Mouse (Mus musculus): ENCODE data around the gene Faap100. TPM values are rescaled to one million over a fixed set of nuclear protein-coding genes. Genes with fewer than 3 reads are reported as not detected.

The Faap100 gene
- total and polyA plus RNA-seq, 2 experiments: 3.2 to 14.9 TPM

- DNase-seq (ENCODE audit: extremely low read depth, low read depth, low spot score): no peak
- Histone ChIP-seq H3K79me2 (ENCODE audit: control insufficient read depth, insufficient read depth, low read length) (peaks cover 5% of the 10 kb centered on the region), H3K9ac (ENCODE audit: low read depth, low read length) (no peak overlapping the region), H3K36me3 (ENCODE audit: control insufficient read depth, insufficient read depth, low read length) (peaks cover 6% of the 10 kb centered on the region), H3K27ac (replicated peaks; ENCODE audit: insufficient read depth, low read depth, low read length) (0 out of 2 replicates have a peak overlapping the region, but pooled peaks have one; percentile 35), H3K4me3 (ENCODE audit: insufficient read depth, low read depth, low read length) (no peak overlapping the region), H3K27me3 (ENCODE audit: control insufficient read depth, insufficient read depth, low read length) (no peaks in the 10 kb centered on the region), H3K4me1 (ENCODE audit: control insufficient read depth, insufficient read depth, low read length) (peaks cover 18% of the 10 kb centered on the region)
- 45% methylated on average over 5 of the region's 5 CpGs for WGBS
- TF ChIP-seq CTCF (IDR thresholded peaks at IDR 0.05; ENCODE audit: low read depth, low read length) (no peak), POLR2A (IDR thresholded peaks at IDR 0.05; ENCODE audit: extremely low read depth, insufficient read depth, low read length) (no peak)
Observed at GRCm38 (mm10) chr11:120343519-120344309, 34.9 kb downstream of the Faap100 start.

GRCm38 (mm10) chr11:120342656-120343160, 35.9 kb downstream of the Faap100 start:
- no peaks in the 10 kb centered on the region for H3K79me2 ChIP-seq (ENCODE audit: control insufficient read depth, insufficient read depth, low read length)
- no peaks in the 10 kb centered on the region for H3K27me3 ChIP-seq (ENCODE audit: control insufficient read depth, insufficient read depth, low read length)
- no peak overlapping the region for H3K4me3 ChIP-seq (ENCODE audit: insufficient read depth, low read depth, low read length)
- H3K36me3 ChIP-seq (ENCODE audit: control insufficient read depth, insufficient read depth, low read length): peaks cover 6% of the 10 kb centered on the region
- no peak overlapping the region for H3K27ac ChIP-seq (replicated peaks; ENCODE audit: insufficient read depth, low read depth, low read length)
- no peak overlapping the region for H3K9ac ChIP-seq (ENCODE audit: low read depth, low read length)
- H3K4me1 ChIP-seq (ENCODE audit: control insufficient read depth, insufficient read depth, low read length): peaks cover 18% of the 10 kb centered on the region
- TF ChIP-seq POLR2A (IDR thresholded peaks at IDR 0.05; ENCODE audit: extremely low read depth, insufficient read depth, low read length): no peak
- TF ChIP-seq CTCF (IDR thresholded peaks at IDR 0.05; ENCODE audit: low read depth, low read length): no peak
- 96% methylated on average over 5 of the region's 5 CpGs for WGBS
- DNase-seq (ENCODE audit: extremely low read depth, low read depth, low spot score): no peak

GRCm38 (mm10) chr11:120341661-120342060, 36.9 kb downstream of the Faap100 start:
- Histone ChIP-seq H3K79me2 (ENCODE audit: control insufficient read depth, insufficient read depth, low read length) (no peaks in the 10 kb centered on the region), H3K4me3 (ENCODE audit: insufficient read depth, low read depth, low read length) (no peak overlapping the region), H3K36me3 (ENCODE audit: control insufficient read depth, insufficient read depth, low read length) (peaks cover 5% of the 10 kb centered on the region), H3K9ac (ENCODE audit: low read depth, low read length) (no peak overlapping the region), H3K27me3 (ENCODE audit: control insufficient read depth, insufficient read depth, low read length) (no peaks in the 10 kb centered on the region), H3K27ac (replicated peaks; ENCODE audit: insufficient read depth, low read depth, low read length) (no peak overlapping the region), H3K4me1 (ENCODE audit: control insufficient read depth, insufficient read depth, low read length) (peaks cover 15% of the 10 kb centered on the region)
- TF ChIP-seq POLR2A (IDR thresholded peaks at IDR 0.05; ENCODE audit: extremely low read depth, insufficient read depth, low read length) (no peak), CTCF (IDR thresholded peaks at IDR 0.05; ENCODE audit: low read depth, low read length) (no peak)
- no peak for DNase-seq (ENCODE audit: extremely low read depth, low read depth, low spot score)
- WGBS: 98% methylated on average over 4 of the region's 4 CpGs

GRCm38 (mm10) chr11:120339978-120340513, 38.5 kb downstream of the Faap100 start:
- H3K27me3 ChIP-seq (ENCODE audit: control insufficient read depth, insufficient read depth, low read length): no peaks in the 10 kb centered on the region
- H3K4me3 ChIP-seq (ENCODE audit: insufficient read depth, low read depth, low read length): peak overlapping the region; percentile 50
- H3K9ac ChIP-seq (ENCODE audit: low read depth, low read length): 0 out of 2 replicates have a peak overlapping the region, but pooled peaks have one; percentile 46
- 16% methylated on average over 10 of the region's 10 CpGs for WGBS
- H3K36me3 ChIP-seq (ENCODE audit: control insufficient read depth, insufficient read depth, low read length): no peaks in the 10 kb centered on the region; the same call in 1 of the 2 replicates
- peak overlapping the region; percentile 89 for H3K27ac ChIP-seq (replicated peaks; ENCODE audit: insufficient read depth, low read depth, low read length)
- DNase-seq (ENCODE audit: extremely low read depth, low read depth, low spot score): peak; percentile 99
- peaks cover 8% of the 10 kb centered on the region for H3K4me1 ChIP-seq (ENCODE audit: control insufficient read depth, insufficient read depth, low read length)
- H3K79me2 ChIP-seq (ENCODE audit: control insufficient read depth, insufficient read depth, low read length): no peaks in the 10 kb centered on the region
- no peak for TF ChIP-seq POLR2A (IDR thresholded peaks at IDR 0.05; ENCODE audit: extremely low read depth, insufficient read depth, low read length)
- TF ChIP-seq CTCF (IDR thresholded peaks at IDR 0.05; ENCODE audit: low read depth, low read length): no peak

GRCm38 (mm10) chr11:120338786-120339185, 39.8 kb downstream of the Faap100 start:
- no peak overlapping the region for H3K27ac ChIP-seq (replicated peaks; ENCODE audit: insufficient read depth, low read depth, low read length)
- DNase-seq (ENCODE audit: extremely low read depth, low read depth, low spot score): no peak
- no peak overlapping the region for H3K4me3 ChIP-seq (ENCODE audit: insufficient read depth, low read depth, low read length)
- peaks cover 6% of the 10 kb centered on the region for H3K4me1 ChIP-seq (ENCODE audit: control insufficient read depth, insufficient read depth, low read length)
- WGBS: 90% methylated on average over 3 of the region's 3 CpGs
- no peaks in the 10 kb centered on the region for H3K36me3 ChIP-seq (ENCODE audit: control insufficient read depth, insufficient read depth, low read length)
- H3K27me3 ChIP-seq (ENCODE audit: control insufficient read depth, insufficient read depth, low read length): no peaks in the 10 kb centered on the region
- H3K9ac ChIP-seq (ENCODE audit: low read depth, low read length): no peak overlapping the region
- TF ChIP-seq POLR2A (IDR thresholded peaks at IDR 0.05; ENCODE audit: extremely low read depth, insufficient read depth, low read length): no peak
- no peaks in the 10 kb centered on the region for H3K79me2 ChIP-seq (ENCODE audit: control insufficient read depth, insufficient read depth, low read length)

GRCm38 (mm10) chr11:120337447-120337846, 41.1 kb downstream of the Faap100 start:
- TF ChIP-seq POLR2A (IDR thresholded peaks at IDR 0.05; ENCODE audit: extremely low read depth, insufficient read depth, low read length) (no peak), CTCF (IDR thresholded peaks at IDR 0.05; ENCODE audit: low read depth, low read length) (peak; percentile 39)
- Histone ChIP-seq H3K4me1 (ENCODE audit: control insufficient read depth, insufficient read depth, low read length) (peaks cover 6% of the 10 kb centered on the region), H3K4me3 (ENCODE audit: insufficient read depth, low read depth, low read length) (no peak overlapping the region), H3K27ac (replicated peaks; ENCODE audit: insufficient read depth, low read depth, low read length) (no peak overlapping the region), H3K27me3 (ENCODE audit: control insufficient read depth, insufficient read depth, low read length) (no peaks in the 10 kb centered on the region), H3K79me2 (ENCODE audit: control insufficient read depth, insufficient read depth, low read length) (no peaks in the 10 kb centered on the region), H3K36me3 (ENCODE audit: control insufficient read depth, insufficient read depth, low read length) (no peaks in the 10 kb centered on the region), H3K9ac (ENCODE audit: low read depth, low read length) (no peak overlapping the region)
- DNase-seq (ENCODE audit: extremely low read depth, low read depth, low spot score): no peak
- WGBS: 87% methylated on average over 2 of the region's 2 CpGs

Data from liver, adult 2 months (tissue).